Mouse (Mus musculus) embryo, embryonic 10.5 days (tissue): Measurements from ENCODE around the gene Tmem150a.
A peak's percentile ranks its signal among the peaks of the same experiment; 100 is the strongest.

Source experiments
- DNase-seq: peaks from one replicate; pipeline ENCODE4 v3.0.0-alpha.2; 2015; ENCODE audit warnings: low spot score

Tmem150a gene

DNA sequence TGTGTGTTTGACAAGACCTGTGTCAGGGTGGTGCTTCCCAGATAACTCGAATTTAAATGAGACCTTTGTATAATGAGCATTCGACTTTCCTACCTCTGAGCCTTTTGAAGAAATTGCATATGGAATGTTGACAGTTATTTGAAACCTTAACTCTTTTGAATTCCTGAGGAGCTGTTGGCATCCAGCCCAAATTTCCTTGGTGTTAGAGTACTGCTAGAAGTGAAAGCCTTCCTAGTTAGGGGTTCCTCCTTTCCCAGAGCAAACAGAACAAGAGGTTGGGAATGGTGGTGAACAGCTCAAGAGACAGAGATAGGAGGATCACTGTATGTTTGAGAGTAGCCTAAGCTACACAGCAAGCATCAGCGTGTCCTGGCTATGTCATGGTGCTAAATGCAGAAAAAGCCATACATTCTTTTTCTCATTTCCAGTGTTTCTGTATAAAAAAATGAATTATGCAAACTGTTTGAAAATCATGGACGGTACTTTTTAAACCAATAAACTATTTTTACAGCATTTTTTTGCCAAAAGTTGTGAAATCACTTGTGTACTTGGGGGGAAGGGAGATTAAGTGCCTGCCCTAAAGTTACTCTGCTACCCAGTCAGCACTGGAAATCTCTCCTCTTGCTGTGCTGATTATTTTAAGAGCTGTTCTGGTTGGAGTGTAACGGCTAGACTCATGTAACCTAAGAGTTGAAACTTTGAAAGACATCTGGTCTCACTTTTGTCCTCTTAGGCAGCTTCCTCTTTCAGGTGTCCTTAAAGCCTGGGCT lies 2.4 kb upstream of the Tmem150a start:
- no peak for DNase-seq

GRCm38 (mm10) chr6:72354025-72354424 lies 1.2 kb upstream of the Tmem150a start:
- no peak for DNase-seq

- DNase-seq = no peak
Measured at GRCm38 (mm10) chr6:72356001-72356532, 820 bp downstream of the Tmem150a start.

DNA sequence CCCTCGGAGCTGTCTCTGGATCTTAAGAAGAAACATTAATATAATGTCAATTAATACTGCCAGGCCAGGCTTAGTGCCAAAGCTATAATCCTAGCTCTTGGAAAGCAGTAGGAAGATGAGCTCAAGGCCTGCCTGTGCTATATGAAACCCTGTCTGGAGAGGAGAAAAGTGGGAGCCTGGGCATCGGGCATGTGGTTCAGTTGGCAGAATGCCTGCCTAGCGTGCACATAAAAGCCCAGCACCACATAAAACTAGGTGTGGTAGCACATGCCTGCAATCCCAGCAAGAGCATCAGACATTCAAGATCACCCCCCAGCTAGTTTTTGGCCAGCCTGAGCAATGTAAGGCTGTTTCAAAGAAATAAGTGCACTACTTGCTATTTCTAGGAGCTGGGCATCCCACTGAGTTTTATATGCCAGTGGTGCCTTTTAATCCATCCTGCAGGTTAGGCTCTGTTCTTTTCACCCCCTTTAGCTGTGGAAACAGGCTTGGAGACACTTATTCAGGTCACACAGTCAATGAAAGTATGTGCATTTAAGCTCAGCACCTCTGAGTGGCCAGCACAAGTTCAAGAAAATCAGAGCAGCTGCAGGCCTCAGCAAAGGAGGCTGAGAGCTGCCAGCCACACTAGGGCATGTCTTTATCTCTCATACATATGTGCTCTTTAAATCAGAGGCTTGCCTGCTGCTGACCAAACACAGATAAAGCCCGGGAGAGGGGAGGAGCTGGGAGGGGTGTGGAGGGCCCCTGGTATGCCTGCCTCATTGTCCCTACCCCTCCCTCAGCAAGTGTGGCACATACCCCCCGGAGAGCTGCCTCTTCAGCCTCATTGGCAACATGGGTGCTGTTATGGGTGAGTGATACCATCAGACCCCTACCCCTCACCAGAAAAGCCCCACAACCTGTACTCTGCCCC lies 2.2 kb downstream of the Tmem150a start:
- DNase-seq = no peak

DNA sequence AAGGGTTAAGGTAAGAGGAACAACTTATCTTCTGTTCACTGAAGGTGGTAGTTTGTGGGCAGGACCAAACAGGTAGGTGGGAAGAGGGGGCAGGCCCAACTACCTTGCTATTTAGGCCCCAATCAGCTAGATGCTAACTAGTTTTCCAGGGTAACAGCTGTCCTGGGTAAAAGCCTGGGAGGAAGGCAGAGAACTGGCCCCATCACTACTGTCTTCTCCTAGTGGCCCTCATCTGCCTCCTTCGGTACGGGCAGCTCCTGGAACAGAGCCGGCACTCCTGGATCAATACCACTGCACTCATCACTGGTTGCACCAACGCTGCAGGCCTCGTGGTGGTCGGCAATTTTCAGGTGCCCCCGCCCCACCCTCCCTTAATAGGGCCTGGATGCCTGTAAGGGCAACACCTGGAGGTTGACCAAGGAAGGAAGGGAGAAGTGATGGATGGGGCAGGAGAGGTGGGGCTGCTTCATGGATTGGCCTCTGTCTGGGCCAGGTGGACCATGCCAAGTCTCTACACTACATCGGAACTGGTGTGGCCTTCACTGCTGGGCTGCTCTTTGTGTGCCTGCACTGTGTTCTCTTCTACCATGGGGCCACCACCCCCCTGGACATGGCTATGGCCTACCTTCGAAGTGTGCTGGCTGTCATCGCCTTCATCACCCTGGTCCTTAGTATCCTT lies 3.0 kb downstream of the Tmem150a start:
- DNase-seq = no peak

DNA sequence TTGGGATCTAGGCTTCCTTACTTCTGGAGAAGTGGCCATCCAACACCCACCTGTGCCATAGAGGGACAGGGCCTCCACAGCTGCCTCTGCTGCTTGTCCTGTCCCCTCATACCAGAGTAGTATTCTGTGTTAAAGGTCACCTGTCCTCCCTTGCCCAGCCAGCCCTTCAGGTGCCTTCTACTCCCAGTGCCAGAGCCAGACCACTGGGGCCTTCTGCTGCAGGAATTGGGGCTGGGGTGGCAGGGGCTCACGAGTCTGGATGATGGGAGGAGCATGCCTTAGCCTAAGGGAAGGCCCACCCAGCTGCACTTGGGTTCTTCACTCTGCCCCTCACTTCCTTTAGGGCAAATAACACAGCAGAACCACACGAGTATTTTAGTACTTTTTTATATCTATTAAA lies 4.1 kb downstream of the Tmem150a start:
- DNase-seq = no peak

GRCm38 (mm10) chr6:72359891-72360598 lies 4.8 kb downstream of the Tmem150a start:
- no peak for DNase-seq

- DNase-seq = no peak
Measured at GRCm38 (mm10) chr6:72360599-72360935, 5.3 kb downstream of the Tmem150a start.

- no peak for DNase-seq
Measured at GRCm38 (mm10) chr6:72361121-72361551, 5.9 kb downstream of the Tmem150a start.

DNA sequence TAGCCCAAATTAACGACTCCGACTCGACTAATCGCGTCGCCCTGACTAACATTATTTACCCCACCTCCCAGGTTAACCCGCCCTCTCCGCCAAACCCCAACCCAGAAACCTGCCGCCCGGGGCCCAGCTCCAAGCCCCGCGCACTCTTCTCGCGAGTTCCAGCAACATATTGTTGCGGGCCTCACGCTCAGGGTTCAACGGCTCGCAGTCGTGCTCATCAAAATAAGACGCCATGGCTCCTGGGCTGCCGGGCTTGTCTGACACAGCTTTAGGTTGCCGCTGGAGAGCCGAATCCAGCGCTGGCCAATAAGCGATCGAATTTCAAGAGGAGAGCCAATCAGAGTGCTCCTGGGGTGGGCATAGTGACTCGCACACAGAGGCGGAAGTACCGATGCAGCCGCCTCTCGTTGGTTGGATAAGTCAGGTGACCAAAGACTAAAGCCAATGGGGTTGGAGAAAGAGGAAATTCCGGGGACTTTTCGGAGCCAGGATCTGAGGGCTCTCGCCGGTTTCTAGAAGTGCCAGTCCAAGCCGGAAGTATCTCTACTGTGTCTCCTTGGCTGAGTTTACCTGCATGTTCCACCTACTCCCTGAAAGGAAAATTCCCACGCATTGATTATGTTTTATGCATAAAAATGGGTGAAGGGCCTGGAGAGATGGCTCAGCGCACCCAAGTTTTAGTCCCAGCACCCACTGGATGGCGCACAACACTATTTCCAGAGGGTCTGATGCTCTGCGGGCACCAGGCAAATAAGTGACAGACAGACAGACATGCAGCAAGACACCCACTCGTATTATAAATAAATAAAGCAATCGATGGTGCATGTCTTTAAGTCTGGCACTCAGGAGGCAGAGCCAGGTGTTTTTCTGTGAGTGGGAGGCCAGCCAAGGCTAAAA lies 7.1 kb downstream of the Tmem150a start:
- peak; percentile 99 for DNase-seq

DNA sequence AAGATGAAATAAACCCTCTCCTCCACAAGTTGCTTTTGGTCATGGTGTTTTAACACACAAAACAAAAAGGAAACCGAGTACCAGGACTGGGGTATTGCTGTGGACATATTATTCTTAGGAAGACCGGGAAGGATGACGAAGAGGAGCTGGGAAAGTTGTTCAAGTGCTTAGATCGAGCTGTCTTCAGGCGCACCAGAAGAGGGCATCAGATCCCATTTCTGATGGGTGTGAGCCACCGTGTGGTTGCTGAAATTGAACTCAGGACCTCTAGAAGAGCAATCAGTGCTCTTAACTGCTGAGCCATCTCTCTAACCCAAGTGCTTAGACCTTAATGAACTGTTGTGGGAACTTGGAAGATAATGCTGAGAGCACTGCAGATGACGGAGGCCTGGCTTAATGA lies 8.8 kb downstream of the Tmem150a start:
- no peak for DNase-seq

DNA sequence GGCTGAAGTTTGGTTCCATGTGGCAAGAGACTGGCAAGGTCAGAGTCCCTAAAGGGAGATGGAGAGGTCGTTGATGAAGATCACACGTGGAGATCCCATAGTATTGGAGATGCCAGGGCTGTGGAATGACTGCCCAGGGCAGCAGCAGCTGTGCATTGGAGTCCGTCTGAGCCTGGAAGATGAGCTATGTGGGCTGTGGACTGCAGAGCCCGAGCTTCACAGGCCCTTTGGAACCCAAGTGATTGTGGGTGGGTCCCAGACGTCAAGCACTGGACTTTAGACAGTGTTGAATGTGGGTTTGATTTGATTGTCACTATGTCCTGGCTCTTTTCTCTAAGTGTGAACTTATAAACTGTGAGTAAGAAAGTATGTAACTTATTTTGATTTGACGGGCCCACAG lies 9.7 kb downstream of the Tmem150a start:
- no peak for DNase-seq

DNA sequence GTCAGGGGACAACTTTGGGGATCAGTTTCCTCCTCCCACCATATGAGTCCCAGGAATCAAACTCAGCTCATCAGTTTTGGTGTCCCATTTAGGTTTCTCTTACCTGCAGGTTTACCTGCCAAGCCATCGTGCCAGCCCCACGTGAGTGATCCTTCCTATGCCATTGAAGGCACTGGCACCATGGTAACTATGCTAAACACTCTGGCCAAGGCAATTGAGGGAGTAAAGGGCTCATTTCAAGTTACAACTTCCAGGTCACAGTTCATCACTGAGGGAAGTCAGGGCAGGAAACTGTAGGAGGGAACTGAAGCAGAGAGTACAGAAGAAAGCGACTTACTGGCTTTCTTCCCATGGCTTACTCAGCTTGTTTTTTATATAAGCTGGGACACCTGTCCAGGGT lies 11.1 kb downstream of the Tmem150a start:
- DNase-seq = no peak

DNA sequence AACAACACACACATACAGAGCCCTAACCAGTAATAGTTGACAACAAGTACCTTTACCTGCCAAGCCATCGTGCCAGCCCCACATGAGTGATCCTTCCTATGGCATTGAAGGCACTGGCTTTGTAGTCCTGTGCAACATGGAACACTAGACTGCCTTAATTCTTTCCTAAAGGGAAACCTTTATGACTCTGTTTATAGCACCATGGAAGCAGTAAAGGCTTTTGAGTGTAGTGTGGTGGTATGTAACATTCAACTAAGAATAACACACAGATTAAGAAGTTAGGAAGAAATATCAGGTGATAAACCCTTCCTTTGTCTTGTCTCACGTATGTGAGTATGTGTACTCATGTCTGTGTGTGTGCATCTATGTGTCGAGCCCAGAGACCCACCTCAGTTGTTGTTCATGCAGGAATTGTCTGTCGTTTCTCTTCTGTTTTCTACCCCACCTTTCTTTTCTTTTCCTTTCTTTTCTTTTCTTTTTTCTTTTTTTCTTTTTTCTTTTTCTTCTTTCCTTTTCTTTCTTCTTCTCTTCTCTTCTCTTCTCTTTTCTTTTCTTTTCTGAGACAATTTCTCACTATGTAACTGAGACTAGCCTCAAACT lies 11.7 kb downstream of the Tmem150a start, which contains the start of gene Rnf181:
Gene Rnf181 (minus strand): TSS at position 113 of the 600 bp plus-strand sequence.
- no peak for DNase-seq

DNA sequence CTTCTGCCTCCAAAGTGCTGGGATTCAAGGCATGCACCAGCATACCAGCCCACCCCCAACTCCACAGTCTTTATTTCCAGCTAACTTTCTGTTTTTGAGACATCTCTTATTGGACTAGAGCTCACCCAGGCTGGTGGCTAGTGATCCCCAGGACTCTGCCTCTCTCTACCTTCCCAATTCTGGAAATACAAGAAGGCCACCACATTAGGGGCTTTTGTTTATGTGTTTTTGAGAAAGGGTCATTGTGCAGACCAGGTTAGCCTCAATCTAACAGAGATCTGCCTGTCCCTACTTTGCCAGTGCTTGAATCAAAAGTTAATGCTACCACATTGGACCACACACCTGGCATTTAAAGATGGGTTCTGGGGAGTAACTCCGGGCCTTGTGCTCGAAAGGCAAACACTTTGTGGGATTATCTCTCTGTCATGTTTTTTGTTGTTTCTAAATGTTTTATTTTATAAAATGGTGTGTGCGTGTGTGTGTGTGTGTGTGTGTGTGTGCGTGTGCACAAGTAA lies 12.3 kb downstream of the Tmem150a start:
- no peak for DNase-seq

GRCm38 (mm10) chr6:72369557-72369956 lies 14.3 kb downstream of the Tmem150a start:
- no peak for DNase-seq

GRCm38 (mm10) chr6:72370091-72370490 lies 14.8 kb downstream of the Tmem150a start:
- no peak for DNase-seq

GRCm38 (mm10) chr6:72371147-72371546 lies 15.9 kb downstream of the Tmem150a start:
- DNase-seq = no peak

- DNase-seq = no peak
Measured at GRCm38 (mm10) chr6:72371571-72371970, 16.3 kb downstream of the Tmem150a start.

- DNase-seq = no peak
Measured at GRCm38 (mm10) chr6:72373184-72373583, 17.9 kb downstream of the Tmem150a start.
